Mouse (Mus musculus) midbrain, embryonic 13.5 days (tissue): ENCODE data around the gene Hist1h2ag. TPM values are rescaled to one million over a fixed set of nuclear protein-coding genes. Genes with fewer than 3 reads are reported as not detected.
"Not testable (repeated sequence)": the region's sequence is repeated elsewhere in the genome, so short reads cannot be mapped to it uniquely, and the experiment has no call there.

Experiments
- ATAC-seq: fragments of 200-750 bp; cut with Nextera tagmentation; 2 replicates; pipeline ENCODE4 v1.8.0; 2017; ENCODE audit warnings: mild to moderate bottlenecking, moderate TSS enrichment, moderate library complexity
- H3K27ac ChIP-seq: fragments of 300-500 bp; sonication (generic); 2 replicates; pipeline ENCODE4 v1.5.1; 2015; ENCODE audit warnings: inconsistent platforms, mild to moderate bottlenecking, moderate library complexity
- H3K27me3 ChIP-seq: fragments of 300-500 bp; sonication (generic); 2 replicates; pipeline ENCODE4 v1.6.1; 2015; ENCODE audit warnings: mild to moderate bottlenecking, inconsistent platforms
- H3K36me3 ChIP-seq: fragments of 300-500 bp; sonication (generic); 2 replicates; pipeline ENCODE4 v1.6.1; 2015; ENCODE audit warnings: mild to moderate bottlenecking, inconsistent platforms
- H3K4me1 ChIP-seq: fragments of 300-500 bp; sonication (generic); replicated peaks from 2 replicates; pipeline ENCODE4 v1.6.1; 2015; ENCODE audit warnings: inconsistent platforms
- H3K4me2 ChIP-seq: fragments of 300-500 bp; sonication (generic); replicated peaks from 2 replicates; pipeline ENCODE4 v1.6.1; 2015; ENCODE audit warnings: moderate library complexity, mild to moderate bottlenecking, inconsistent platforms
- H3K4me3 ChIP-seq: fragments of 300-500 bp; sonication (generic); replicated peaks from 2 replicates; pipeline ENCODE4 v1.5.1; 2015; ENCODE audit warnings: mild to moderate bottlenecking, inconsistent platforms
- H3K9ac ChIP-seq: fragments of 300-500 bp; sonication (generic); replicated peaks from 2 replicates; pipeline ENCODE4 v1.6.1; 2015; ENCODE audit warnings: mild to moderate bottlenecking, inconsistent platforms
- H3K9me3 ChIP-seq: fragments of 300-500 bp; sonication (generic); 2 replicates; pipeline ENCODE4 v1.6.1; 2016; ENCODE audit warnings: mild to moderate bottlenecking, inconsistent platforms
- WGBS: fragments of 180-500 bp; shearing (Covaris S2); methylation state at CpG from one replicate; pipeline ENCODE4 v1.1.7; 2015; 5-methylcytosine and 5-hydroxymethylcytosine counted together
- polyA plus RNA-seq: library from polyadenylated mRNA; unstranded; fragments of >200 nt; fragmentation: Nextera tagmentation; extraction: Ambion mirVana; gene quantifications from 2 replicates; pipeline ENCODE4 v1.2.1, GENCODE M21; 2015

Hist1h2ag gene
- polyA plus RNA-seq = 17.7 and 21.2 TPM in 2 replicates

- peak; percentile 96 for ATAC-seq
- H3K9me3 ChIP-seq, H3K27me3 ChIP-seq, H3K36me3 ChIP-seq: not testable (repeated sequence)
- peaks cover 27% of the 10 kb centered on the region for H3K4me1 ChIP-seq
- peak within 1 kb of the TSS; percentile 84 for H3K27ac ChIP-seq
- peak within 1 kb of the TSS; percentile 84 for H3K4me2 ChIP-seq
- 0% methylated on average over 38 of the region's 80 CpGs for WGBS
- H3K9ac ChIP-seq = peak within 1 kb of the TSS; percentile 62
- peak within 1 kb of the TSS; percentile 43 for H3K4me3 ChIP-seq
Measured at GRCm38 (mm10) chr13:22042568-22043502, at the start of gene Hist1h2ag, which contains the start of gene Hist1h2bj. Hist1h2ag (minus strand) TSS chr13:22042944. Hist1h2bj (plus strand) TSS chr13:22043214.

GRCm38 (mm10) chr13:22084140-22084539 lies 41.4 kb upstream of the Hist1h2ag start, which contains the start of gene Vmn1r188:
Vmn1r188 (plus strand) TSS chr13:22084440.
- H3K27me3 ChIP-seq, H3K4me1 ChIP-seq, H3K4me3 ChIP-seq, H3K9me3 ChIP-seq, ATAC-seq, H3K27ac ChIP-seq, H3K4me2 ChIP-seq, H3K36me3 ChIP-seq, H3K9ac ChIP-seq: not testable (repeated sequence)
- 94% methylated on average over 1 of the region's 1 CpGs for WGBS

- Histone ChIP-seq H3K36me3 (no peaks in the 10 kb centered on the region), H3K27me3 (no peaks in the 10 kb centered on the region), H3K27ac (no peak overlapping the region), H3K9ac (no peak overlapping the region), H3K4me3 (no peak overlapping the region), H3K4me1 (no peaks in the 10 kb centered on the region), H3K9me3 (peaks cover 3% of the 10 kb centered on the region; the same call in 1 of the 2 replicates), H3K4me2 (no peak overlapping the region)
- 78% methylated on average over 1 of the region's 1 CpGs for WGBS
- no peak for ATAC-seq
Measured at GRCm38 (mm10) chr13:22063468-22063867, 20.7 kb upstream of the Hist1h2ag start.

- ATAC-seq = no peak
- no peak overlapping the region for H3K27ac ChIP-seq
- no peak overlapping the region for H3K4me2 ChIP-seq
- no peaks in the 10 kb centered on the region for H3K27me3 ChIP-seq
- WGBS = 85% methylated on average over 1 of the region's 1 CpGs
- H3K4me1 ChIP-seq = no peaks in the 10 kb centered on the region
- H3K9ac ChIP-seq = no peak overlapping the region
- H3K36me3 ChIP-seq = no peaks in the 10 kb centered on the region
- peaks cover under 1% of the 10 kb centered on the region; the same call in 1 of the 2 replicates for H3K9me3 ChIP-seq
- no peak overlapping the region for H3K4me3 ChIP-seq
Measured at GRCm38 (mm10) chr13:22061422-22061821, 18.7 kb upstream of the Hist1h2ag start.

- H3K27me3 ChIP-seq = no peaks in the 10 kb centered on the region
- no peak overlapping the region for H3K27ac ChIP-seq
- no peak overlapping the region for H3K9ac ChIP-seq
- H3K4me3 ChIP-seq = no peak overlapping the region
- no peak overlapping the region for H3K4me2 ChIP-seq
- H3K4me1 ChIP-seq = no peaks in the 10 kb centered on the region
- 83% methylated on average over 1 of the region's 1 CpGs for WGBS
- H3K9me3 ChIP-seq = no peaks in the 10 kb centered on the region
- no peaks in the 10 kb centered on the region for H3K36me3 ChIP-seq
- no peak for ATAC-seq
Measured at GRCm38 (mm10) chr13:22053754-22054153, 11.0 kb upstream of the Hist1h2ag start.

- no peaks in the 10 kb centered on the region for H3K4me1 ChIP-seq
- 9% methylated on average over 5 of the region's 5 CpGs for WGBS
- no peaks in the 10 kb centered on the region for H3K36me3 ChIP-seq
- peak overlapping the region; percentile 72 for H3K9ac ChIP-seq
- H3K4me3 ChIP-seq = peak overlapping the region; percentile 48
- no peaks in the 10 kb centered on the region for H3K9me3 ChIP-seq
- H3K27ac ChIP-seq = peak overlapping the region; percentile 84
- no peaks in the 10 kb centered on the region for H3K27me3 ChIP-seq
- peak overlapping the region; percentile 56 for H3K4me2 ChIP-seq
- ATAC-seq = peak; percentile 47
Measured at GRCm38 (mm10) chr13:22051523-22051859, 8.7 kb upstream of the Hist1h2ag start.

- Histone ChIP-seq H3K9ac (peak overlapping the region; percentile 72), H3K27me3 (no peaks in the 10 kb centered on the region), H3K4me3 (peak overlapping the region; percentile 48), H3K4me2 (peak overlapping the region; percentile 56), H3K27ac (peak overlapping the region; percentile 84), H3K4me1 (no peaks in the 10 kb centered on the region), H3K36me3 (no peaks in the 10 kb centered on the region), H3K9me3 (no peaks in the 10 kb centered on the region)
- peak; percentile 97 for ATAC-seq
- WGBS = under 1% methylated on average over 52 of the region's 52 CpGs
Measured at GRCm38 (mm10) chr13:22050591-22051522, 8.1 kb upstream of the Hist1h2ag start.

GRCm38 (mm10) chr13:22049737-22050440 lies 7.1 kb upstream of the Hist1h2ag start:
- 2% methylated on average over 14 of the region's 14 CpGs for WGBS
- no peaks in the 10 kb centered on the region for H3K9me3 ChIP-seq
- peak overlapping the region; percentile 84 for H3K27ac ChIP-seq
- peak; percentile 70 for ATAC-seq
- H3K4me2 ChIP-seq = peak overlapping the region; percentile 56
- H3K4me3 ChIP-seq = peak overlapping the region; percentile 48
- H3K9ac ChIP-seq = peak overlapping the region; percentile 72
- H3K4me1 ChIP-seq = no peaks in the 10 kb centered on the region
- H3K36me3 ChIP-seq = no peaks in the 10 kb centered on the region
- no peaks in the 10 kb centered on the region for H3K27me3 ChIP-seq

- peaks cover under 1% of the 10 kb centered on the region for H3K4me1 ChIP-seq
- H3K36me3 ChIP-seq = no peaks in the 10 kb centered on the region
- WGBS = 84% methylated on average over 2 of the region's 2 CpGs
- H3K27ac ChIP-seq = no peak overlapping the region
- H3K9ac ChIP-seq = no peak overlapping the region
- no peak overlapping the region for H3K4me2 ChIP-seq
- no peak for ATAC-seq
- no peaks in the 10 kb centered on the region for H3K9me3 ChIP-seq
- no peaks in the 10 kb centered on the region for H3K27me3 ChIP-seq
- no peak overlapping the region for H3K4me3 ChIP-seq
Measured at GRCm38 (mm10) chr13:22049041-22049440, 6.3 kb upstream of the Hist1h2ag start.

- H3K36me3 ChIP-seq = no peaks in the 10 kb centered on the region
- no peak overlapping the region for H3K4me3 ChIP-seq
- no peak overlapping the region for H3K9ac ChIP-seq
- no peaks in the 10 kb centered on the region for H3K9me3 ChIP-seq
- no peaks in the 10 kb centered on the region for H3K27me3 ChIP-seq
- no peak overlapping the region for H3K4me2 ChIP-seq
- no peak overlapping the region for H3K27ac ChIP-seq
- no peak for ATAC-seq
- WGBS = 65% methylated on average over 2 of the region's 2 CpGs
- H3K4me1 ChIP-seq = peaks cover 21% of the 10 kb centered on the region
Measured at GRCm38 (mm10) chr13:22045311-22045710, 2.6 kb upstream of the Hist1h2ag start.

GRCm38 (mm10) chr13:22044432-22045155 lies 1.9 kb upstream of the Hist1h2ag start:
- Histone ChIP-seq H3K4me1 (peaks cover 27% of the 10 kb centered on the region), H3K9me3 (no peaks in the 10 kb centered on the region), H3K4me3 (no peak overlapping the region), H3K4me2 (peak overlapping the region; percentile 67; the same call in 1 of the 2 replicates), H3K36me3 (no peaks in the 10 kb centered on the region), H3K9ac (no peak overlapping the region), H3K27me3 (no peaks in the 10 kb centered on the region), H3K27ac (no peak overlapping the region)
- WGBS = 88% methylated on average over 6 of the region's 6 CpGs
- no peak for ATAC-seq
